Mouse (Mus musculus): ENCODE results near the gene Ube2g2. TPM values are rescaled to one million over a fixed set of nuclear protein-coding genes. Genes with fewer than 3 reads are reported as not detected.

Gene Ube2g2
- polyA plus RNA-seq, 1 experiment = 28.4 TPM

- peaks cover 90% of the 10 kb centered on the region for H3K36me3 ChIP-seq (replicated peaks; ENCODE audit: low read length)
- H3K27me3 ChIP-seq (replicated peaks) = no peaks in the 10 kb centered on the region
- H3K4me3 ChIP-seq (replicated peaks) = peak overlapping the region; percentile 87
- no peaks in the 10 kb centered on the region for H3K9me3 ChIP-seq
- TF ChIP-seq GATA1 (IDR thresholded peaks at IDR 0.05; ENCODE audit: borderline replicate concordance, low read length) (no peak), FLI1 (IDR thresholded peaks at IDR 0.05; ENCODE audit: low read length) (no peak)
- peaks cover 89% of the 10 kb centered on the region for H3K4me1 ChIP-seq
Observed at GRCm38 (mm10) chr10:77587091-77587775, 34.8 kb upstream of the Ube2g2 start.

GRCm38 (mm10) chr10:77588036-77588435 lies 34.0 kb upstream of the Ube2g2 start:
- Histone ChIP-seq H3K9me3 (no peaks in the 10 kb centered on the region), H3K4me3 (replicated peaks) (peak overlapping the region; percentile 87), H3K36me3 (replicated peaks; ENCODE audit: low read length) (peaks cover 92% of the 10 kb centered on the region), H3K4me1 (peaks cover 95% of the 10 kb centered on the region), H3K27me3 (replicated peaks) (no peaks in the 10 kb centered on the region)
- TF ChIP-seq GATA1 (IDR thresholded peaks at IDR 0.05; ENCODE audit: borderline replicate concordance, low read length) (no peak), FLI1 (IDR thresholded peaks at IDR 0.05; ENCODE audit: low read length) (no peak)

GRCm38 (mm10) chr10:77589117-77589516 lies 33.0 kb upstream of the Ube2g2 start:
- Histone ChIP-seq H3K36me3 (replicated peaks; ENCODE audit: low read length) (peaks cover 93% of the 10 kb centered on the region), H3K4me3 (replicated peaks) (peak overlapping the region; percentile 88), H3K27me3 (replicated peaks) (no peaks in the 10 kb centered on the region), H3K4me1 (peaks cover 95% of the 10 kb centered on the region), H3K9me3 (no peaks in the 10 kb centered on the region)
- TF ChIP-seq FLI1 (IDR thresholded peaks at IDR 0.05; ENCODE audit: low read length) (no peak), GATA1 (IDR thresholded peaks at IDR 0.05; ENCODE audit: borderline replicate concordance, low read length) (no peak)

DNA sequence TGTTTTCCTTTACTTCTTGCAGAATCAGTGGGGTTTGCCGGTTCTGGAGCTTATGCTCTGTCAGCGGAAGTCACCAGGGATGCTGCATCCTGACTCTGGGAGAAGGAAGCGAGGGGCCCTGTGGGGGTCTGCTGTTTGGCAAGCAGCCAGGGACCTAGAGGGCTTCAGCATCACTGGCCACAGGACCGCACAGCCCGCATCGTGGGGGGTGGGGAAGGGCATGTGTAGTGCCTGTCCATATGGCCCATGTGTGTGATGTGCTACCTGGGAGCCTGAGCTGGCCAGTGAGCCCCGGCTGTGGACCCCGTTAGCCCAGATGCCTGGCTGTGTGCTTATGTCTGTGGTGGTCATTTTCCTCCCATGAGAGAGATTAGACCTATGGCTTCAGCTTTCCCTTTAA lies 32.3 kb upstream of the Ube2g2 start:
- H3K9me3 ChIP-seq = no peaks in the 10 kb centered on the region
- peaks cover 96% of the 10 kb centered on the region for H3K4me1 ChIP-seq
- H3K36me3 ChIP-seq (replicated peaks; ENCODE audit: low read length) = peaks cover 98% of the 10 kb centered on the region

GRCm38 (mm10) chr10:77590812-77591211 lies 31.3 kb upstream of the Ube2g2 start:
- TF ChIP-seq GATA1 (IDR thresholded peaks at IDR 0.05; ENCODE audit: borderline replicate concordance, low read length) (no peak), FLI1 (IDR thresholded peaks at IDR 0.05; ENCODE audit: low read length) (no peak)
- Histone ChIP-seq H3K4me3 (replicated peaks) (peak overlapping the region; percentile 72), H3K36me3 (replicated peaks; ENCODE audit: low read length) (peaks cover 100% of the 10 kb centered on the region), H3K4me1 (peaks cover 97% of the 10 kb centered on the region), H3K27me3 (replicated peaks) (no peaks in the 10 kb centered on the region), H3K9me3 (no peaks in the 10 kb centered on the region)

More for the DNA sequence above, 32.3 kb upstream of the Ube2g2 start:
- H3K4me3 ChIP-seq (replicated peaks) = peak overlapping the region; percentile 88
- TF ChIP-seq GATA1 (IDR thresholded peaks at IDR 0.05; ENCODE audit: borderline replicate concordance, low read length) (no peak), FLI1 (IDR thresholded peaks at IDR 0.05; ENCODE audit: low read length) (no peak)
- no peaks in the 10 kb centered on the region for H3K27me3 ChIP-seq (replicated peaks)

- peak overlapping the region; percentile 20 for H3K4me3 ChIP-seq (replicated peaks)
- no peaks in the 10 kb centered on the region for H3K27me3 ChIP-seq (replicated peaks)
- H3K9me3 ChIP-seq = no peaks in the 10 kb centered on the region
- TF ChIP-seq GATA1 (IDR thresholded peaks at IDR 0.05; ENCODE audit: borderline replicate concordance, low read length) (no peak), FLI1 (IDR thresholded peaks at IDR 0.05; ENCODE audit: low read length) (no peak)
- peaks cover 93% of the 10 kb centered on the region for H3K4me1 ChIP-seq
- H3K36me3 ChIP-seq (replicated peaks; ENCODE audit: low read length) = peaks cover 100% of the 10 kb centered on the region
Observed at GRCm38 (mm10) chr10:77591546-77591945, 30.5 kb upstream of the Ube2g2 start.

- TF ChIP-seq FLI1 (IDR thresholded peaks at IDR 0.05; ENCODE audit: low read length) (no peak), GATA1 (IDR thresholded peaks at IDR 0.05; ENCODE audit: borderline replicate concordance, low read length) (no peak)
- no peaks in the 10 kb centered on the region for H3K27me3 ChIP-seq (replicated peaks)
- no peak overlapping the region for H3K4me3 ChIP-seq (replicated peaks)
- H3K9me3 ChIP-seq = no peaks in the 10 kb centered on the region
- peaks cover 96% of the 10 kb centered on the region for H3K36me3 ChIP-seq (replicated peaks; ENCODE audit: low read length)
- H3K4me1 ChIP-seq = peaks cover 85% of the 10 kb centered on the region
Observed at GRCm38 (mm10) chr10:77596060-77596459, 26.0 kb upstream of the Ube2g2 start.

DNA sequence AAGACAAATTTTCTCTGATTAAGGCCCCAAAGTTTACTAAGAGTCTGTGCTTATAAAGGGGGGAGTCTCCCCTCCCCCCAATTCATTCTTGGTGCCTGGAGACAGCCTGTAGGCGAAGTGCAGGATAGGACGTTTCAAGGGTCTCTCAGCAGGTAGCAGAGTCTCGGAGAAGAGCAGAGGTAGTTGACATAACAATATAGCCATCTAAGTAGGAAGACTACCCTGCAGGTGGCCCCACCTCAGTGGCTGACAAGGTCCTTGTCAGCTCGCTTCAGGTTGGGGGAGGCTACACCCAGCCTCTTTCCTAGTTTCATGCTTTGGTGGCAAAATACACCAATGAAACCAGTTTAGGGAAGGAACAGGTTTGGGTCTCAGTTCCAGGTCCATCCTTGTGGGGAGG lies 19.1 kb upstream of the Ube2g2 start:
- Histone ChIP-seq H3K9me3 (peaks cover 5% of the 10 kb centered on the region; the same call in 1 of the 2 replicates), H3K27me3 (replicated peaks) (no peaks in the 10 kb centered on the region), H3K36me3 (replicated peaks; ENCODE audit: low read length) (peaks cover 46% of the 10 kb centered on the region), H3K4me1 (peaks cover 63% of the 10 kb centered on the region), H3K4me3 (replicated peaks) (no peak overlapping the region)
- no peak for TF ChIP-seq FLI1 (IDR thresholded peaks at IDR 0.05; ENCODE audit: low read length)
- TF ChIP-seq GATA1 (IDR thresholded peaks at IDR 0.05; ENCODE audit: borderline replicate concordance, low read length) = no peak

GRCm38 (mm10) chr10:77604111-77604510 lies 18.0 kb upstream of the Ube2g2 start:
- Histone ChIP-seq H3K4me3 (replicated peaks) (no peak overlapping the region), H3K27me3 (replicated peaks) (no peaks in the 10 kb centered on the region), H3K36me3 (replicated peaks; ENCODE audit: low read length) (peaks cover 43% of the 10 kb centered on the region), H3K4me1 (peaks cover 60% of the 10 kb centered on the region), H3K9me3 (peaks cover 9% of the 10 kb centered on the region; the same call in 1 of the 2 replicates)
- TF ChIP-seq GATA1 (IDR thresholded peaks at IDR 0.05; ENCODE audit: borderline replicate concordance, low read length) (no peak), FLI1 (IDR thresholded peaks at IDR 0.05; ENCODE audit: low read length) (no peak)

- no peaks in the 10 kb centered on the region for H3K27me3 ChIP-seq (replicated peaks)
- H3K4me1 ChIP-seq = peaks cover 57% of the 10 kb centered on the region
- H3K36me3 ChIP-seq (replicated peaks; ENCODE audit: low read length) = peaks cover 45% of the 10 kb centered on the region
- peaks cover 9% of the 10 kb centered on the region; the same call in 1 of the 2 replicates for H3K9me3 ChIP-seq
- H3K4me3 ChIP-seq (replicated peaks) = no peak overlapping the region
- TF ChIP-seq GATA1 (IDR thresholded peaks at IDR 0.05; ENCODE audit: borderline replicate concordance, low read length) (no peak), FLI1 (IDR thresholded peaks at IDR 0.05; ENCODE audit: low read length) (no peak)
Observed at GRCm38 (mm10) chr10:77604958-77605357, 17.1 kb upstream of the Ube2g2 start.

All from megakaryocyte, embryonic 14.5 days (primary cell).